Mouse (Mus musculus) adrenal gland, adult (tissue): Measurements from ENCODE around the gene Wdr26.

Source experiments
- DNase-seq, 2 experiments: peaks; one replicate each; pipeline ENCODE4 v3.0.0; 2022 to 2023; ENCODE audit warnings: low spot score in 1 of 2; ENCODE audit not compliant: inconsistent age in 2 of 2

Gene Wdr26

GRCm38 (mm10) chr1:181211920-181212633 lies at the start of gene Wdr26:
TSS of gene Wdr26 (minus strand) at chr1:181212001.
- DNase-seq, result peak; percentile 86 to 95

- peak; percentile 45 to 49 for DNase-seq
These were observed 49.3 kb upstream of the Wdr26 start for GRCm38 (mm10) chr1:181260949-181261696.

GRCm38 (mm10) chr1:181260422-181260821 lies 48.6 kb upstream of the Wdr26 start:
- DNase-seq, result peak in 1 of 2 experiments; percentile 40

GRCm38 (mm10) chr1:181259626-181260410 lies 48.0 kb upstream of the Wdr26 start:
- peak in 1 of 2 experiments; percentile 49 for DNase-seq

- DNase-seq, result no peak
These were observed 47.3 kb upstream of the Wdr26 start for GRCm38 (mm10) chr1:181259056-181259455.

GRCm38 (mm10) chr1:181258616-181259015 lies 46.8 kb upstream of the Wdr26 start:
- peak; percentile 26 to 45 for DNase-seq

GRCm38 (mm10) chr1:181257585-181258555 lies 46.1 kb upstream of the Wdr26 start:
- peak; percentile 84 to 93 for DNase-seq

- DNase-seq, result peak; percentile 92 to 96
These were observed 45.1 kb upstream of the Wdr26 start for GRCm38 (mm10) chr1:181256689-181257584.

- DNase-seq, result peak in 1 of 2 experiments; percentile 76
These were observed 44.3 kb upstream of the Wdr26 start for GRCm38 (mm10) chr1:181255891-181256688.

GRCm38 (mm10) chr1:181255450-181255849 lies 43.6 kb upstream of the Wdr26 start:
- no peak for DNase-seq

- DNase-seq, result no peak
These were observed 39.8 kb upstream of the Wdr26 start for GRCm38 (mm10) chr1:181251624-181252023.

GRCm38 (mm10) chr1:181250961-181251360 lies 39.2 kb upstream of the Wdr26 start:
- no peak for DNase-seq

- DNase-seq, result no peak
These were observed 37.7 kb upstream of the Wdr26 start for GRCm38 (mm10) chr1:181249537-181249936.

GRCm38 (mm10) chr1:181247175-181247574 lies 35.4 kb upstream of the Wdr26 start:
- peak; percentile 55 to 76 for DNase-seq

GRCm38 (mm10) chr1:181246487-181247138 lies 34.8 kb upstream of the Wdr26 start:
- peak in 1 of 2 experiments; percentile 64 for DNase-seq

GRCm38 (mm10) chr1:181245554-181246486 lies 34.0 kb upstream of the Wdr26 start:
- peak in 1 of 2 experiments; percentile 39 for DNase-seq

- peak in 1 of 2 experiments; percentile 24 for DNase-seq
These were observed 33.3 kb upstream of the Wdr26 start for GRCm38 (mm10) chr1:181245067-181245466.
